Mouse (Mus musculus) telencephalon, adult 2 months (tissue): ENCODE measurements at regions not wholly inside any gene's neighbourhood (a gene's known extent, or its start where the extent isn't known, plus 50 kb on each side); places are given as distances from the start of the nearest gene placed in this dataset.

Source experiments
- DNase-seq: peaks from one replicate; pipeline ENCODE4 v3.0.0-alpha.2; 2011; ENCODE audit warnings: low read depth, low spot score

DNA sequence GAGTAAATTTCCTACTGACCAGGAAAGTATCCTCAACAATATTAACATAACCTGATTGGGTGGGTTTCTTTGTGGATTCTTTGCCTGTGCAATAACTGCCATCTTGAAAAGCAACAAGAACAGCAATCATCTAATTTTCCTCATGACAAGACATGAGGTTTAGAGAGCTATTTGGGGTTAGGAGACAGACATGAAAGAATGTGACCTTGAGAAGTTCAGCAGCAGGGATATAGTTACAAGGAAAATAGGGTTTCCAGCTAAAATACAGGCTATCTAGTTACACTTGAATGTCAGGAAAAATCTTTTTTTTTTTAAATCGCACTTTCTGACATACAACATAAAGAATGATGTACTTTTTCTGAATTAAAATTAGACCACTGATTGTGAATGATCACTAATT is 83.7 kb upstream of the Lama2 start:
- DNase-seq, result no peak

DNA sequence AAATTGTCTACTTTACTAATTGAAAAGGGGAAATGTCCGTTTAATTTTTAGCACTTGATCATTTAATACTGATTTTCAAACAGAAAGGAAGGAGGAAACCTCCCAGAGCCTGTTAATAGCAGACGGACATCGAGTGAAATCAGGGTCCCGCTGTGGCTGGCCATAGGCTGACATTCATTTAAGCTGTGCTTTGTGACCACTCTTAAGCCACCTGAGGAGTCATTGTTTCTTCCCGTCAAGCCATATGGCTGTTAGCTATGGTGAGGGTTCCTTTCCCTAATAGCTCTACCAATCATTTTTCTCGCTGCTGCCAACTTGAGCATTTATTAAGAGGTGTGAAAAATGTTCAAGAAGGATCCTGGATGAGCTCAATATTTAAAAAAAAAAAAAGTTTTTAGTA is 78.7 kb upstream of the Lama2 start:
- DNase-seq, result no peak

DNA sequence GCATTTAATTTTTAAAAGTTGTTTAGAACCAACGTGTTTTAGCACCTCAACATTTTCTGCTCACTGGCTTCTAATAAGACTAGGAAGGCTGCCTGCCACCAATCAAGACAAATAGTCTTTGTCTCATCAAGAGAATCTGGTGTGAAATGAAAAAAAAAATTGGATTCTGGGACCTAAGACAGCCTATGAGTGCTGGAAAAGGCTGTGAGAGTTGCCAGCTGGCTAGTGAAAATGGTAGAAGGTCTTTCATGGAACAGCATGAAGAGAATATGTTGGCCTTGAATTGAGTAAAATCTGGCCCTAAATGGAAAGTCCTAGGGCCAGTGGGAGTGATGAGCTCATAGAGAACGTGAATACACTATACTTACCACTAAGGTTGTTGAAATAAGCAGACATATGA is 61.8 kb upstream of the Lama2 start:
- no peak for DNase-seq

DNA sequence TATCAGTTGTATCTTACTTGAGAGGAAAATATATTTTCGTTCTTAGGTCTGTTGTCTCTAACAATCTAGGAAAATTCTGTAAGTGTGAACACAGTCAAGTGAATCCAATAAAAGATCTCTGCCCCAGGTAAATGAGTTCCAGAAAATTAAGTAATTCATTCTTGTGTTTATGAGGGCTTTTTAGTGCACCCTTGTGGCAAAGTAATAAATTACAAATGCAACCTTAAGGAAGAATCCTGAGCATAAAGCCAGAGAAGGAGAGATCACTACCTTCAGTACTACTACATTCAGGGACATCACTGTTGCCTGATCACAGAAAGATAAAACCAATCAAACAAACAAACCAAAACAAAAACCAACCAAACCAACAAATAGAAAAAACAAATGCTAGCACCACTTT is 56.0 kb upstream of the Lama2 start:
- peak; percentile 33 for DNase-seq

DNA sequence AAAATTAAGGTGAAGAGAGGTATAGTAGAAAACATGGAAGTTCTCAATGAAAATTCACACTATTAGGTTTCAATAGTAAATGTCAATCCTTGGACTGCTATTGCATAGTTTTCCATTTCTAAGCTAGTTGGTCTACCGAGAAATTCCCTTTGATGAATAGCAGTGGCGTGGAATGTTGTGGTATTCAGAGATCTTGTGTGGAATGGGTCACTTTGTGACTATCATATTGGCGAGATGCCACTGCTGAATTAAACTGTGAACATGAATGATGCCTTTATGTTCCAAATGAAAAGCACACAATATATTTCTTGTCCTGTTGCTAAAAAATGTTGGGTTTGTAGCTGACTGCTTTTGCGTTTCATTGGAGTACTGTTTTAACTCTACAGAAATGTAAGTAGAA is 54.8 kb upstream of the Lama2 start:
- DNase-seq, result no peak
